Mouse (Mus musculus) kidney, adult 2 months (tissue): ENCODE results near the gene Mast3.

Experiments used
- CTCF ChIP-seq: fragments of 200-500 bp; conservative IDR thresholded peaks from 2 replicates; pipeline ENCODE4 v1.5.1; 2011; ENCODE audit warnings: low read depth, mild to moderate bottlenecking, control low read depth, low read length, moderate library complexity, mixed read lengths; ENCODE audit not compliant: insufficient read depth, insufficient read length
- POLR2A ChIP-seq: fragments of 200-500 bp; IDR thresholded peaks from one replicate; pipeline ENCODE4 v1.6.1; 2011; ENCODE audit warnings: low read depth, low read length, control low read depth

DNA sequence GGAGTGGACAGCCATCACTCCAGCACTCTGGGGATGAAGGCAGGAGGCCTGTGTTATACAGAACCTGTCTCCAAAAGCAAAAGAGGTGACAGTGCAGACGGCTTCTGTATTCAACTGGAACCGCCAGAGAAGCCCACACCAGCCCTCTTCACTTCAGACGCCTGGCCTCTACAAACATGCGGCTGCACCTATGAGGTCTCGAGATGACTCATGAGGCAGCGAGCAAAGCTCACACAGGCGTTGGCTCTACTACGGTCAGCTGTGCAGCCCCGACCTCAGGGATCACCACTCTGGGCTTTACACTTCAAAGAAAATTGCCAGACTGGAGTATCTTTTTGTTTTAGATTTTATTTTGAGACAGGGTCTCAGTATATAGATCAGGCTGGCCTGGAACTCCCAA, 32.0 kb downstream of the Mast3 start:
- TF ChIP-seq POLR2A (no peak), CTCF (no peak)
